Mouse (Mus musculus) 3T3-L1 (cell line): ENCODE measurements around the gene Lingo1.

Experiments
- DNase-seq: peaks from one replicate; pipeline ENCODE4 v3.0.0-alpha.2; 2015; ENCODE audit warnings: low read depth, low spot score

Lingo1 gene

DNA sequence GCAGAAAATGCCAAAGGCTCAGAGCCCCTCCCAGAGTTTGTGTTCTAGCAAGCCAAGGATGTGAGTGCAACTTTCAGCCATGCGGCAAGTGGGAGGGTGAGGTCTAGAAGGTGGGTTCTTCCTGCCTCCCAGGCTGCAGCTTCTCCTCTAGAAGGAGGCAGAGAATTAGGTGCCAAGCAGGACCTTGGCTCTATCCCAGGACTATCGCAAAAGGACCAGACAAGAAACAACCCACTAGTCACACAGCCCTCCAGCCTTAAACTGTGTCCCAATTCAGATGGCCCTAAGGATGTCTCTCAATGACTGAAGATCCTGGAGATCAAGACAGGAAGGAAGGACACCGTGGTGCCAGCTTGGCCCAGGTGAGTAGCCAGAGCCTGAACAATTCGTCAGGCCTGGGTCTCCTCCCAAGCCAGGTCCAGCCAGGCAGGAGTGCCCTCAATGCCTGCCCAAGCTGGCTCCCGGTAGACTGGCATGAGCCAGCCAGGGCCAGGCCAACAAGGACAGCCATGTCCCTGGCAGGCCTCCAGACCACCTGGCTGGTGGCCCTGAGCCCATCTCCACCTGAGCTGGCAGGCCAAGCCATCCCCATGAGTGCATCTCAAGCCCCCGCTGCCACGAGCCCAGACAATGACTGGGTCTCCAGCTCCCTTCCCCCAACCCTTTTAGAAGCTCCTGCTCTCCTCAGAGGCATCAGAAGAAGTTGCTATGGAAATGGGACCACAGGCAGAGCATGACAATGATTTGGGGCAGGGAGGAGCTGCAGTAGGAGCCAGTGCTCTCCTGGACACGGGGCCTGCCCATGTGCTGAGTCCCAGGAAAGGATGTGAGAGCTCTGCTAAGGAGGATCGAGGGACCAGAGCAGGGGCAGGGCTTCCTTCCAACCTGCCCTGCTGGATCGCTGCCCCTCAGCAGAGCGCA lies 19.1 kb downstream of the Lingo1 start:
- DNase-seq = no peak

DNA sequence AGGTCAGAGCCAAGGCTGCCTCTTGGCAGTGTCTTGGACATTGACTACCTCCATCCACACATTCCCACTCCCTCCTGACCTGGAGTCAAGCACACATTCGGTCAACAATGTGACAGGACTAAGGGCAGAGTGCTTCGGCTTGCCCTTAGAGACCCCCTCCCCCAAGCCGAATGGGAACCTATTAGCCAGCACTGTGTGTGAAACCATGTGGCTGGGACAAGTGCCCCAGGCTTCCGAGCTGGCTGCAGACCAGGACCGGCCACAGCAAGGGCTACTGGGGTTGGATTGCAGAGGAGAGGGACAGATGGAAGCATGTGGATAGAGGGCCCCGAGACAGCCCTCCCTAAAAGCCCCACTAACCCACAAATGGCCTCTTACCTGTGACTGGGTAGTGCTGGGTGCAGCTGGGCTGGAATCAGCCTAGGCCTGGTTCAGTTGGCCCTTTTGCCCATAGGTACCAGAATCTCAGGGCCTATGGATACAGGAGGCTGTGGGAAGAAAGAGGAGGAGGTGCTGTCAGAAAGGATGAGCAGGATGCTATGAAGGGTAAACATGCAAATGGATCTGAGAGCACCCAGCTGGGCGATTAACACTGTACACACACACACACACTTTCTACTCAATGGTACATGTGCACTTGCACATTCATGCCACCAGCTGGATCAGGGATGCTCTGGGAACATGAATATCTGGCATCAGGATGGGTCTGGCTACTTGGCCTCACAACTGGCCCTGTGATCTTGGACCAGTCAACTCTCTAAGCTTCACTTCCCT lies 20.9 kb downstream of the Lingo1 start:
- no peak for DNase-seq

DNA sequence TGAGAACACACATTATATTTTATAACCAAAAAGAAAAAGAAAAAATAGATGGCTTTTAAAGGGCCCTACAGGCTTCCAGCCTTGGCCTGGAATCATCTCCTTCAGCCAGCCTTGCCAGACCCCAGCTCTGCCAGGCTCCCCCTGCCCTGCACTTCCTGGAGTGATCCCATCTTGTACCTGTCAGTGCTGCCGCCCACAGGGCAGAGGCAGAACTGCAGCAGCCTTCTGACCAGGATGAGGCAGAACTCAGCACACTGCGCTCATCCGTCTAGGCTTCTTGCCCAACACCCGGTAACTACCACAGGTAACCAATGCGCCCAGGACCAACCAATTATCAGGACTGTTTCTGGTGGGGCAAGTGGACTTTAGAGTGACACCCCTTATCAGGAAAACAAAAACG lies 22.0 kb downstream of the Lingo1 start:
- DNase-seq = peak; percentile 28

DNA sequence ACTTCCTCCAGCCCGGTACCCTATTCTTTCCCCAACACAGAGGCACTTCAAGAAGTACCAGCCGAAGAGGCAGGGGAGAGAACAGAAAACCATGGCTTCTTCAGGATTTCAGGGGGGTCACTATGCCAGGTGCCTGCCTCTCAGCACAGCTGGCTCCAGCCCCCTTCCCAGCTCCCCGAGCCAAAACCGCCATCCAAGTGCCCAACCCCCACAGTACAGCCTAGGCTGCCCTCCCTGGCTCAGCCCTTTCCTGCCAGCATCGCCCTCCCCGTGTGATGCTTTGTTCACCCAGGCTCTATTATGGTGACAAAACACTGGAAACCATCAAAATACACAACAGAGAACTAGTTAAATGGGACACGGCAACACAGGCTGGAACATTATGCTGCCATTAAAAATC lies 22.6 kb downstream of the Lingo1 start:
- no peak for DNase-seq

DNA sequence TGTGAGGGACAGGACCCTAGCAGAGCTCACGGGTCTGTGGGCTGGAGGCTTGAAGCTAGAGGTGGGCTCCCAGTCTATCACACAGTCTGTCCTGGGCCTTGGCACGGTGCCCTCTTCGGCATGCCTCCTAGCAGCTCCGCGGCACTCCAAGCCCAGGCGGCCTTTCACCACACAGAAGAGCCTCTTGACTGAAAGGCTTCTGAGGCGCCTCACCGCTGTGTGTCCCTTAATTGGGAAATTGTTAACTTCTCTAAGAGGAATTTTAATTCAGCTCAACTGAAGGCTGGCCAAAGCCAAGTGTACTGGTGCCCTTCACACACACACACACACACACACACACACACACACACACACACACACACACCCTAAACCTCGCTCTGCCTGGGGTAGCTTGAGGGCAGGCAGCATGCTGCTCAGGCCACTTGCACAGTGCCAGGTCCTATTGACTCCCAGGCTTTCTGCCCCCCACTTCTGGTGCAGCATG lies 28.6 kb downstream of the Lingo1 start:
- no peak for DNase-seq

DNA sequence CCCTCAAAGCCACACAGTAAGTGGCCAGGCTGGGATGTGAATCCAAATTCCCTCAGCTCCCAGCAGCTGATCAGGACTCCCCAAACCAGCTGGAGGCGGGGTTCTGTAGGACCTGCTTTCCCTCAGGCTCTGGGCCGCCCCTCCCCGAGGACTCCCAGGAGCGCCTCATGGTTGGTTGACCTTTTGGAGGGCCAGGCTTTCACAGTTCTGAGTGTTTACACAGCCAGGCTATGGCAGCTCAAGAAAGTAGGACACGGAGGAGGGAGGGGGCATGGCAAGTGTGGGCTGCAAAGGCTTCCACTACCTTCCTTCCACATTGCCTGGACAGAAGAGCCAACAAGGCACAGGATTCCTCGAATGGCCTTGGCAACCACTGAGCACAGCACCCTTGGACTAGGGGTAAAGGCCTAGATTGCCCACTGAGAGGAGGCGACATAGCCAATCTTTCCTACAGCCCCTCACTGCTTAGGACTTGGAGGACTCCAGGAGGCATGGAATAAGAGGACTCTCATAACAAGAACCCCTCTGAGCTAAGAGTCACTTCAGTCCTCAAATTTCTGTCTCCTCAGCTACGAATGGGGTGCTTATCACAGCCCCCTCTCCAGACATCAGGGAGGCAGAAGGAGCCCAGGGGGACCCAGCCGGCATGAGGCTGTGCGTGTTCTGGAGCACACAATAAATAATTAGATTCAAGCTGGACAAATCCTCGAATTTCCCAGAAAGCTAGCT lies 29.5 kb downstream of the Lingo1 start:
- no peak for DNase-seq

DNA sequence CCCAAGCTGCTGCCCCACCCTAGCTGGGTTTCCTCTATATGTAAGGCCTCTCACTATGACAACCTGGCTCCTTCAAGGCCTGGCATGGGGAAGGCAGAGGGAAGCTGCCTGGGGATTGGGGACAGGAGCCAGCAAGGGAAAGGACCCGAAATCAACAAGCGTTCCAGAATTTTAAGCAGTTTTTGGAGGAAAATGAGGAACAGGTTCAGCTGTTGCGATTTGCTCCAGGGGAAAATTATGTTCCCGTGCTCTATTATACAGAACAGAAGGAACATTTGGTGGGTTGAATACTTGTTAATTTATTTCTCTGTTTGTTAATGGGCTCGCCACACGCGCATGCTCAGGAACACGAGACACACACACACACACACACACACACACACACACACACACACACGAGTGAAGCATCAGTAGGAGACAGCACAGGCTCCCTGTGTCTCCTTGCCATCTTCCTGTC lies 34.1 kb downstream of the Lingo1 start:
- DNase-seq = no peak

DNA sequence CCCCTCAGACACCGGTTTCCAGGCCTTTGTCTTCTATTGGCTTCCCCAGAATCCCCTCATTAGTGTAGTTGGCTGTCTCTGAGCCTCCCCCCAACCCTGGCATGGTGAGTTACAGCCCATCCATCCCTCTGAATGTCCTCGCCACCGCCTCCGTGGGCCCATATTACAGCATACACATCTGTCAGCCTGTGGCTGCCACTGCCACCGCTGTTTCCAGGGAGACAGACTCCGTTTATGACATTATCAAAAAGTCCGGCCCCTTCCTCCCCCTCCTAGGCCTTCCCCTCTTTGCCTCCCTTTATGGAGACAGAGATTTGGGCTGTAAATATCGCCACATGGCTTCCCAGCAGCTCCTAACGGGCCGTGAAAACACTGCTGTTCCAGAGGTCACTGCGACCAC lies 38.5 kb downstream of the Lingo1 start:
- DNase-seq = no peak

DNA sequence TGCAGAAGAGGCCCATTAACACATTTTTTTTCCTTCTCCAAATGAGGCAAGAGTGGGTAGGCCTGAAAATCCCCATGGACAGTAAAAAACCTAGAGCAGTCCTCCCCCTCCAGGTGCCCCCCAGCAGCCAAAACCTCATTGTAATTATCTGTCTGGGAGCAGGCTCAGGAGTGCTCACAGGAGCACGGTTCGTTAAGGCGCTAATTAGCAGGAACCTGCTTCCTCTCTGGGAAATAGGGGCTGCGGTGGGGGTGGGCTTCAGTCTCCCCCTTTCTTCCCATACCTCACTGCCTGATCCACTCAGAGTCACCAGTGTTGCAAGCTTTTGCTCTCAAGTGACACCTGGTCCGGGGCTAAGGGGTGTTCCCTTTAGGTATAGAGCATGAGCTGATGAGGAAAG lies 41.1 kb downstream of the Lingo1 start:
- DNase-seq = no peak

DNA sequence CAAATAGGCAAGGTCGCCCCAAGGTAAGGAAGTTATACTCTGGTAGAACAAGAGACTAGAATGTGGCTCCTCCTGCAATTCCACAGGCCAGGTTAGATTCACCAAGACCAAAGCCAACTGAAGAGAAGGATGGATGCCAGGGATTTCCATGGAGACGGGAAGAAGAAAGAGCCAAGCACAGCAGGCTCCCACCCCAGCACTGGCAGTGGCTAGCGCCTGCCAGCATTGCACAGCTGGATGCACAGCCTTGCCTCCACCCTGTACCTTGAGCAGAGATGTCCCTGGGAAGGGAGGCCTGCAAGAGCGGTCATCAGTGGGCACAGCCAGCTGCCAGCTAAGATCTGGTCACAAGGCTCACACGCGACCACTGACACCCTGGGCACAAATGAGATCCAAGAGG lies 42.9 kb downstream of the Lingo1 start:
- no peak for DNase-seq

DNA sequence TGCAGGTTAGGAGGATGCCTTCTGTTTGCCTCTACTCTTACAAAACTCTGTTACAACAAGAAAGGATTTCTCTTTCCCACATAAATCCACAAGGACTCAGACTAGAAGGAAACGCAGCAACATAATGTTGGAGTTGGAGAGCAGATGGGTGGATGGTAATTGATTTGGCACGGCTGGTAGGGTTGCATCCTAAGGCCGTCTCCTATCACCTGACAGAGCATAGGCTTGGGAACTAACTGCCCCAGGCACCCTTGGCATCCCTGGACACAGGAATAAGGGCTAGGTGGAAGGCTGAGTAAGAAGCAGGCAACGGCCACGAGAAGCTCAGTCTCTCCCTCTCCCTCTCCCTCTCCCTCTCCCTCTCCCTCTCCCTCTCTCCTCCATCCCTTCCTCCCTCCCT lies 48.2 kb downstream of the Lingo1 start:
- DNase-seq = no peak

DNA sequence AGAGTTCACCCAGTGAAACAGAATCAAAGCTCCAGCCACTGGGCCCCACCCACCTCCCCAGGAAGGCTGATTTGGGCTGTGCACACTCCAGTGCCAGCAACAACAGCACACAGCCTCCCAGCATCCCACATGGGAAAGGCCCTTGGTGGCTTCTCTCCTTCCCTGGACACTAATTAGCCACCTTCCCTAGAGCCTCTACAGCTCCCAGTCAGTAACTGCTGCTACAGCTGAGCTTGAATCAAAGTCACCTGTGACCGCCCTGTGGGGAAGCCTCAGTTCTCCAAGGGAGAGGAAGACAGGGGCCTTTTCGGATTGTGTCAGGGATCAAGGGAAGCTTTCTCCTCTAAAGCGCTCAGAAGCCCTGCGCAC lies 49.4 kb downstream of the Lingo1 start:
- no peak for DNase-seq

DNA sequence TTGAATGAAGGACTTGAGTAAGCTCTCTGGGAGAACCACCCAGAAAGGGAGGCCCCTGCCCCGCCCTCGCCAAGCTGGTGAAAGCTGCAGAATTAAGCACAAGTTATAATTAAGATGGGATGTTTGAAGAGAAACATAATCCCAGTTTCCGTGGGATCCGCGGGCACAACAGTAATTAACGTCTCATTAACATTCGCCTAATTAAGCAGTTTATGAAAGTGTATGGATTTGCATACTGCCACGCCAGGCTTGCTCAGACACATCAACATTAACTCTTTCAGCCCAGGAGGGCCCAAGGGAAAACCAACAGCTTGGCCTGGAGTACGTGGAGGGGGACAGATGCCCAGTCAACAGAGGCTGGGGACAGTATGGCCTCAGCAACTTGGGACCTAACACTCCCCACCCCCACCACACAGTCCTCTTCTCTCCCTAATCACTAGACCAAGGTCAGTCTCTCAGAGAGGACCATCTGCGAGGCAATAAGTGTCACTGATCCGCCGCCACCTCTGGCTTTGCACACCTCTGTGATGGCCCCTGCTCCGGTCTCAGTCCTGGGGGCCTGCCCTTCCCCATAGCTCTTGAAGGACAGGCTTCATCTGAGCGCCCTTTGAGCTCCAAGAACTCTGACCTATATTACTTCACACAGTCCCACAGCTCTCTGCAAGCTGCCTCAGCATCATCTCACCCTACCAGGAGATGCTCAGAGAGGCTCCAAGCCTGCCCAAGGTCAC lies 49.9 kb downstream of the Lingo1 start:
- no peak for DNase-seq

DNA sequence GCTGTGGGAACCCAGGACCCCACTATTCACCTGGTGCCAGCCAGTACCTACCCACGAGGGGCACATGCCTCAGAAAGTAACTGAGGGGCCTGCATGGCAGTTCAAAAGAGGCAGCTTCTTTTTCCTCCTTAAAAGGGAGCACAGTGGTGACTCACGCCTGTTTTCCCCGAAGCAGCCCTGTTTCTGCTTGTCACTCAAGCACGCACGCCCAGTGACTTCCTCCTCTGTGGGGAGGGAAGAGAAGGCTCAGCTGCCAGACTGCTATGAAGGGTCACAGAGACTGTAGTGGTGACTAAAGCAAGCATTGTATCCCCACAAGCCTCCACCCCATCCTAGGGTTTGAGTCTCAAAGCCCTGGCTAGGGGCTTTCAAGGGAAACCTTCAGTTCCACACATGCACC lies 51.9 kb downstream of the Lingo1 start:
- peak; percentile 39 for DNase-seq

DNA sequence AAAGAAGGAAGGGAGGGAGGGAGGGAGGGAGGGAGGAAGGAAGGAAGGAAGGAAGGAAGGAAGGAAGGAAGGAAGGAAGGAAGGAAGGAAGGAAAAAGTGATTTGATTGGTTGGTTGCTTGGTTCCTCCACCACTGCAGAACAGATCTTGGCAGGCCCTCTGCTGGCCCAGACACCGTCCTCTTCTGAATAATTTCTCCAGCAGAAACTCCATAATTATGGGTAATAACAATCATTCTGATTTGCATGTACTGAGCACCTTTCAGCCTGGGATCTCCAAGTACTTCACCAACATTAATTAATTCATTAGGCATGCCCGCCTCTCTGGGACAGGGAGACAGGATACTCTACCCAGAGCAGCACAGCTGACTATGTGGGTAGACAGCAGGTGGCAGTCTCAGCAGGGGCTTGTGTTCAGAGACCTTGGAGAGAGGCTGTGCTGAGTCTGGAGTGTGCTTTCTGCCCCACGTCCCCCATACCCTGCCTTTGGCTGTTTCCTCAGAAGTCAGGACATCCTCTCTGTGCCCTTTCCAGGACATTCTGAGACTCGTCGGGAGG lies 57.0 kb downstream of the Lingo1 start:
- no peak for DNase-seq

DNA sequence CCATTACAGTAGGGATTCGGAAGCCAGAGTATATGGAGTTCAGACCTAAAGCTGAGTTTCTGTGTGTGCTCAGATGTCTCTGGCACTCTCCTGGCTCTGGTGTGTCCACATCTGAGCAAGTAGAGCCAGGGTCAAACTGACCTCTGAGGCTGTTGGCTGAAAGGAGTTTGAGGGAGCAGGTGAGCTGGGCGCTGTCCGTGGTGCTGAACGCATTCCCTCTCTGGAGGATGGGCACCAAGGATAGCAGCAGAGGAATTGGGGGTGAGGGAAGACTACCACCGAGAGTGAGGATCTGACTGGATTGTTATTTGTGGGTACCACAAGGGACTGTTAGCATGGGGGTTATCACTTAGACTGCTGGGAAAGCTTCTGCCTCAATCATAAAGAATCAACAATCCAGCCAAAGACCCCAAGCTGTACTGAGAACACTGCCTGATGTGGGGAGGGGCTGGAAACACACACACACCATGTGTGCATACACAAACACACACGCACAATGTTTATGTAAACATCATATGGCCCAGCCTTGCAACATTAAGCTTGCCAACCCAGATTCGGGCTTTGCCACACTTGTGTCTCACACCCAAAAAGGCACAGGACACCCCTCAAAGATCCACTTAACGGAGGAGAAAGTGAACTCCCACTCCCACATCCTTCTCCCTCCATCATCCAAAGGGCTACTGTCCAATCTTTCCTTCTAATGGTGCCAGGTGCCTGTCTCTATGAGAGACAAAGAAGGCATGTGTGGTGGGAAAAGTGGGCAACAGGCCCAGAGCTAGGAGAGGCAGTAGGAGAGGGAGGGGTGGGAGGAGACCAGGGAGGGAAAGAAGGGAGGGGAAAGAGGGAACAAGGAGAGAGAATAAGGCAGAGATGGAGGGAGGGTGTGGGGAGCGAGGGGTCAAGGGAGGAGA lies 57.8 kb downstream of the Lingo1 start:
- peak; percentile 55 for DNase-seq

DNA sequence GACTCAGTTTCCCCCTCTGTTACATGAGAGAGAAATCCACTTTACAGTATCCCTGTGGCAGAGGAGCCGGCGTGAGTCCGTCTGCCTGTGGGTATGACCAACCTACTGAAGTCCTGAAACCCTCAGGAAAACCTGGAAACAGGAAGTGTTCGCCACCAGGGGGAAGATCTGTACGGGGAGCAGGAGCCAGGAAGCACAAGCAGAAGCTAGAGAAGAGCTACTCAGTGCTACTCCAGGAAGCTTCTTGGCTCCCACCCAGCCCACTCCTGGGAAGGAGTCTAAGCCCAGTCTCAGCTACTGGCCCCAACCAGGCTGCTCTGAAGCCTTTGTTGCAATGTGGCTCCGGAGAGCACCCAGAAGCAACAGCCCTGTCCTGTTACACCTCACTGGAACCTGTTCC lies 61.9 kb downstream of the Lingo1 start:
- no peak for DNase-seq

DNA sequence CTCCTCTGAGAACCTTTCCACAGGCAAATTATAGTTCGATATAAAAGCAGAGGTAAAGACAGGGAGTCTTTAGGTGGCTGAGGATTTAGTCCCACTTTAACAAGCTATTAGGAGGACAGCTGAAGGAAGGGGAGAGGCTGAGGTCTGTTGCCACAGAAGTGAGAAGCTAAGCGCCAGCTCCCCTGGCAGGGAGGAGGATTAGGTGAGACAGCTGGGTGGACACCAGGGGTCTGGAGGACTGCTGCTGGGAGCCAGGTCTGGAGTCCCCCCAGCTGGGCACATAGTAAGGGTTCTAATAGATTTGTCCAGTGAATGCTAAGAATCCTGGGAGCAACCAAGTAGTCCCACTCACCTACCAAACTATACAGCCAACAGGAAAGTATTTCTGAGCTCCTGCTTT lies 65.3 kb downstream of the Lingo1 start:
- no peak for DNase-seq

DNA sequence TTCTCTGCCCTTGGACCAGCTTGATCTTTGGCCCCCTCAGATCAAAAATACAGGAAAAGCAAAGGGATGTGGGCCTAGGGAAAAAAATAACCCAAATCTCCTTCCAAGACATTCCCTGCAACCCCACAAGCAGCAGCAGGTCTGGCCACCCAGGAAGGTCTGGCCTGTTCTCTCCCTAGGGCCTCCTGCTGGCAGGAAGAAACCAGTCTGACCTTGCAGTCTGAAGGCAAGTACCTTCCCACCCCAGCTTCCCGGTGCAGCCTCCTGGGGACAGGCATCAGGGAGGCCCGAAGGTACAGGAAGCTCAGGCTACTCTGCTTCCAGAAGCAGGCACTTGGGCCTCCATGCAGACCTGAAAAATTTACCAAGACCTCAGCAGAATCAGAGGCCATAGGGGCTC lies 67.1 kb downstream of the Lingo1 start:
- DNase-seq = no peak
